Mouse (Mus musculus) cerebellum, adult 2 months (tissue): Measurements from ENCODE around the gene Pipox. TPM values are rescaled to one million over a fixed set of nuclear protein-coding genes. Genes with fewer than 3 reads are reported as not detected.

Experiments
- DNase-seq, 2 experiments: peaks; one replicate each; pipeline ENCODE4 v3.0.0; 2021
- H3K27ac ChIP-seq: fragments of 200-500 bp; 2 replicates; pipeline ENCODE4 v1.5.1; 2012; ENCODE audit warnings: low read length, control low read depth, inconsistent platforms; ENCODE audit not compliant: insufficient read depth
- H3K27me3 ChIP-seq: fragments of 200-500 bp; 2 replicates; pipeline ENCODE4 v1.6.1; 2012; ENCODE audit warnings: inconsistent platforms, mild to moderate bottlenecking, low read length, moderate library complexity; ENCODE audit not compliant: control insufficient read depth, insufficient read depth
- H3K4me1 ChIP-seq: fragments of 200-500 bp; 2 replicates; pipeline ENCODE4 v1.6.1; 2011; ENCODE audit warnings: low read length; ENCODE audit not compliant: control insufficient read depth, insufficient read depth
- H3K4me3 ChIP-seq: fragments of 200-500 bp; replicated peaks from 2 replicates; pipeline ENCODE3; 2011; ENCODE audit warnings: mild to moderate bottlenecking, low read depth, low read length, control low read depth; ENCODE audit not compliant: insufficient read depth
- CTCF ChIP-seq: fragments of 200-500 bp; IDR thresholded peaks from 2 replicates; pipeline ENCODE4 v1.5.1; 2011; ENCODE audit warnings: low read depth, mild to moderate bottlenecking, control low read depth, low read length, moderate library complexity, borderline replicate concordance; ENCODE audit not compliant: insufficient read depth
- POLR2A ChIP-seq: fragments of 200-500 bp; IDR thresholded peaks from 2 replicates; pipeline ENCODE4 v1.6.1; 2011; ENCODE audit warnings: low read length, control low read depth, borderline replicate concordance; ENCODE audit not compliant: insufficient read depth
- WGBS: fragments of 180-500 bp; shearing (Covaris S2); methylation state at CpG from one replicate; pipeline ENCODE4 v1.1.7; 2018; 5-methylcytosine and 5-hydroxymethylcytosine counted together
- polyA plus RNA-seq: library from polyadenylated mRNA; depleted of rRNA; stranded (reverse); fragments of >200 nt; gene quantifications from 2 replicates; pipeline ENCODE4 v1.2.3, GENCODE M21; 2012; rRNA removed

The Pipox gene
- polyA plus RNA-seq, 1 experiment: 9.0 TPM

GRCm38 (mm10) chr11:77836290-77836689 is 57.6 kb downstream of the Pipox start:
- Histone ChIP-seq H3K4me3 (no peak overlapping the region), H3K27me3 (no peaks in the 10 kb centered on the region), H3K27ac (no peak overlapping the region), H3K4me1 (peaks cover 27% of the 10 kb centered on the region)
- no peak for TF ChIP-seq CTCF
- DNase-seq: no peak
- 62% methylated on average over 5 of the region's 5 CpGs for WGBS

GRCm38 (mm10) chr11:77835109-77835508 is 58.8 kb downstream of the Pipox start:
- Histone ChIP-seq H3K4me1 (peaks cover 20% of the 10 kb centered on the region), H3K27ac (no peak overlapping the region), H3K4me3 (no peak overlapping the region), H3K27me3 (no peaks in the 10 kb centered on the region)
- 86% methylated on average over 3 of the region's 3 CpGs for WGBS
- TF ChIP-seq CTCF (no peak), POLR2A (no peak)
- no peak for DNase-seq

- no peak overlapping the region for H3K4me3 ChIP-seq
- no peak overlapping the region for H3K27ac ChIP-seq
- TF ChIP-seq POLR2A (no peak), CTCF (no peak)
- peaks cover 14% of the 10 kb centered on the region for H3K4me1 ChIP-seq
- H3K27me3 ChIP-seq: no peaks in the 10 kb centered on the region
- peak in 1 of 2 experiments; percentile 45 for DNase-seq
- 19% methylated on average over 4 of the region's 4 CpGs for WGBS
These were observed 61.4 kb downstream of the Pipox start for GRCm38 (mm10) chr11:77832541-77832940.

- peaks cover 28% of the 10 kb centered on the region for H3K4me1 ChIP-seq
- TF ChIP-seq POLR2A: no peak
- no peak for TF ChIP-seq CTCF
- no peak overlapping the region for H3K27ac ChIP-seq
- no peak overlapping the region for H3K4me3 ChIP-seq
- no peak for DNase-seq
- WGBS: 73% methylated on average over 7 of the region's 7 CpGs
- no peaks in the 10 kb centered on the region for H3K27me3 ChIP-seq
These were observed 63.0 kb downstream of the Pipox start for GRCm38 (mm10) chr11:77830875-77831274.

Other genes starting within 250 kb of the Pipox start
- gene Nufip2, start 207.9 kb downstream of the Pipox start, polyA plus RNA-seq: 21.5 and 23.6 TPM in 2 replicates
- gene Cryba1, start 168.8 kb downstream of the Pipox start, polyA plus RNA-seq: not detected in 2 replicates
- 56.5 and 62.1 TPM in 2 replicates for gene Myo18a, start 130.8 kb downstream of the Pipox start, polyA plus RNA-seq
- not detected in 2 replicates for gene Gm10277, start 106.3 kb downstream of the Pipox start, polyA plus RNA-seq
- 71.0 and 76.9 TPM in 2 replicates for gene Sez6, start 36.7 kb upstream of the Pipox start, polyA plus RNA-seq
- 50.1 and 51.9 TPM in 2 replicates for gene Phf12, start 88.7 kb upstream of the Pipox start, polyA plus RNA-seq
- 18.8 and 19.5 TPM in 2 replicates for gene Dhrs13, start 138.2 kb upstream of the Pipox start, polyA plus RNA-seq
- gene Flot2, start 143.8 kb upstream of the Pipox start, polyA plus RNA-seq: 134 and 135 TPM in 2 replicates
- 34.0 and 35.8 TPM in 2 replicates for gene Eral1, start 186.3 kb upstream of the Pipox start, polyA plus RNA-seq
- 23.0 and 23.5 TPM in 2 replicates for gene Fam222b, start 200.6 kb upstream of the Pipox start, polyA plus RNA-seq